Mouse (Mus musculus): Measurements from ENCODE around the gene Ypel2. TPM values are rescaled to one million over a fixed set of nuclear protein-coding genes. Genes with fewer than 3 reads are reported as not detected.

The Ypel2 gene
- polyA plus RNA-seq, 1 experiment, result not detected

GRCm38 (mm10) chr11:86971057-86971753 is 22.3 kb downstream of the Ypel2 start:
- no peak overlapping the region for H3K4me3 ChIP-seq (ENCODE audit: insufficient read depth, low read depth, low read length)
- no peak overlapping the region for H3K27ac ChIP-seq (ENCODE audit: insufficient read depth, low read depth, low read length)
- WGBS, result 61% methylated on average over 7 of the region's 7 CpGs
- peaks cover 31% of the 10 kb centered on the region for H3K4me1 ChIP-seq (ENCODE audit: control insufficient read depth, insufficient read depth, low read length)
- TF ChIP-seq POLR2A (IDR thresholded peaks at IDR 0.05; ENCODE audit: insufficient read depth, low read depth, low read length) (no peak), CTCF (IDR thresholded peaks at IDR 0.05; ENCODE audit: insufficient read depth, low read depth, low read length) (no peak)

GRCm38 (mm10) chr11:86969041-86969821 is 24.3 kb downstream of the Ypel2 start:
- TF ChIP-seq POLR2A (IDR thresholded peaks at IDR 0.05; ENCODE audit: insufficient read depth, low read depth, low read length), result no peak
- TF ChIP-seq CTCF (IDR thresholded peaks at IDR 0.05; ENCODE audit: insufficient read depth, low read depth, low read length), result no peak
- no peak overlapping the region for H3K4me3 ChIP-seq (ENCODE audit: insufficient read depth, low read depth, low read length)
- H3K4me1 ChIP-seq (ENCODE audit: control insufficient read depth, insufficient read depth, low read length), result peaks cover 25% of the 10 kb centered on the region
- no peak overlapping the region for H3K27ac ChIP-seq (ENCODE audit: insufficient read depth, low read depth, low read length)
- 61% methylated on average over 13 of the region's 13 CpGs for WGBS

DNA sequence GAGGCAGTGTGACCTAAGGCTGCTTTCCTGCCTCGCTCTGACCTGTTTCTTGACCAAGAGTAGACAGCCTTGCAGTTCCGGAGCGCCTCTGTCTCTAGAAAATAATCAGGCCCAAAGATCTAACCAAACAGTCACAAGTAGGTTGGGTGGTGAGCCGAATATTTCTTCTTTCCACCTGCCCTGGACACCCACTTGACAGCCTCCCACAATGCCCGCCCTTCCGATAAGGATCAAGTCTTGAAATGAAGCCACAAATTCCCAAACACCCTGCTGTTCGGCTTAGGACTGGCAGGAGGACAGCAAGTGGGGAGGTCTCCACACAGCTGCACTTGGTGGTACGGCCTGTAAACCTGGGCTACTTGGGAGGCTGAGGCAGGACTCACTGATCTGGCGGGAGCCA is 26.0 kb downstream of the Ypel2 start:
- Histone ChIP-seq H3K27ac (ENCODE audit: insufficient read depth, low read depth, low read length) (no peak overlapping the region), H3K4me1 (ENCODE audit: control insufficient read depth, insufficient read depth, low read length) (peaks cover 27% of the 10 kb centered on the region), H3K4me3 (ENCODE audit: insufficient read depth, low read depth, low read length) (no peak overlapping the region)
- TF ChIP-seq CTCF (IDR thresholded peaks at IDR 0.05; ENCODE audit: insufficient read depth, low read depth, low read length) (no peak), POLR2A (IDR thresholded peaks at IDR 0.05; ENCODE audit: insufficient read depth, low read depth, low read length) (no peak)
- WGBS, result 88% methylated on average over 9 of the region's 9 CpGs

- no peak overlapping the region for H3K4me3 ChIP-seq (ENCODE audit: insufficient read depth, low read depth, low read length)
- WGBS, result 87% methylated on average over 3 of the region's 3 CpGs
- peaks cover 35% of the 10 kb centered on the region for H3K4me1 ChIP-seq (ENCODE audit: control insufficient read depth, insufficient read depth, low read length)
- TF ChIP-seq CTCF (IDR thresholded peaks at IDR 0.05; ENCODE audit: insufficient read depth, low read depth, low read length) (no peak), POLR2A (IDR thresholded peaks at IDR 0.05; ENCODE audit: insufficient read depth, low read depth, low read length) (no peak)
- no peak overlapping the region for H3K27ac ChIP-seq (ENCODE audit: insufficient read depth, low read depth, low read length)
Measured at GRCm38 (mm10) chr11:86966696-86967095, 26.8 kb downstream of the Ypel2 start.

GRCm38 (mm10) chr11:86965079-86965478 is 28.4 kb downstream of the Ypel2 start:
- H3K27ac ChIP-seq (ENCODE audit: insufficient read depth, low read depth, low read length), result no peak overlapping the region
- peaks cover 39% of the 10 kb centered on the region for H3K4me1 ChIP-seq (ENCODE audit: control insufficient read depth, insufficient read depth, low read length)
- no peak for TF ChIP-seq POLR2A (IDR thresholded peaks at IDR 0.05; ENCODE audit: insufficient read depth, low read depth, low read length)
- no peak for TF ChIP-seq CTCF (IDR thresholded peaks at IDR 0.05; ENCODE audit: insufficient read depth, low read depth, low read length)
- no peak overlapping the region for H3K4me3 ChIP-seq (ENCODE audit: insufficient read depth, low read depth, low read length)
- 95% methylated on average over 5 of the region's 5 CpGs for WGBS

DNA sequence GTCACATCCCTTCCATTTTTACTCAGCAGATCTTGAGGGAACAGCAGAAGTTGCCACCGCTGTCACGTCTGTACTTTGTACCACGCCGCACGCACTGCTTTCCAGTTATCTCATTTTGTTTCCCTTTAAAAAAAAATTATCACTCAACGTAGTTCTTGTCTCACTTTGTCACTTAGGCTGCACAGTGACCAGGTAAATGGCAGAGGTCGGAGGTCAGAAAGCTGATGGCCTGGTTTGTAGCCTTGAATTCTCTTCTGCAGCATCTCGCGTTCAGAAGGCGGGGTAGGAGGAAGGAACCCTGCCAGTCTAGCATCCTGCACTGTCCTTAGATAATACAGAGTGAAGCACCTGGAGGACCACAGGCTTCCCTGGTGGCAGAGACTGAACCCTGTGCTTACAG is 29.8 kb downstream of the Ypel2 start:
- Histone ChIP-seq H3K4me1 (ENCODE audit: control insufficient read depth, insufficient read depth, low read length) (peaks cover 36% of the 10 kb centered on the region), H3K27ac (ENCODE audit: insufficient read depth, low read depth, low read length) (no peak overlapping the region), H3K4me3 (ENCODE audit: insufficient read depth, low read depth, low read length) (no peak overlapping the region)
- WGBS, result 89% methylated on average over 10 of the region's 10 CpGs
- no peak for TF ChIP-seq POLR2A (IDR thresholded peaks at IDR 0.05; ENCODE audit: insufficient read depth, low read depth, low read length)
- no peak for TF ChIP-seq CTCF (IDR thresholded peaks at IDR 0.05; ENCODE audit: insufficient read depth, low read depth, low read length)

GRCm38 (mm10) chr11:86963027-86963426 is 30.5 kb downstream of the Ypel2 start:
- WGBS, result 79% methylated on average over 1 of the region's 1 CpGs
- no peak for TF ChIP-seq POLR2A (IDR thresholded peaks at IDR 0.05; ENCODE audit: insufficient read depth, low read depth, low read length)
- no peak for TF ChIP-seq CTCF (IDR thresholded peaks at IDR 0.05; ENCODE audit: insufficient read depth, low read depth, low read length)
- Histone ChIP-seq H3K4me1 (ENCODE audit: control insufficient read depth, insufficient read depth, low read length) (peaks cover 39% of the 10 kb centered on the region), H3K27ac (ENCODE audit: insufficient read depth, low read depth, low read length) (peak overlapping the region; percentile 75), H3K4me3 (ENCODE audit: insufficient read depth, low read depth, low read length) (no peak overlapping the region)

- no peak overlapping the region for H3K4me3 ChIP-seq (ENCODE audit: insufficient read depth, low read depth, low read length)
- no peak for TF ChIP-seq POLR2A (IDR thresholded peaks at IDR 0.05; ENCODE audit: insufficient read depth, low read depth, low read length)
- no peak for TF ChIP-seq CTCF (IDR thresholded peaks at IDR 0.05; ENCODE audit: insufficient read depth, low read depth, low read length)
- WGBS, result 67% methylated on average over 2 of the region's 2 CpGs
- H3K27ac ChIP-seq (ENCODE audit: insufficient read depth, low read depth, low read length), result peak overlapping the region; percentile 75
- H3K4me1 ChIP-seq (ENCODE audit: control insufficient read depth, insufficient read depth, low read length), result peaks cover 43% of the 10 kb centered on the region
Measured at GRCm38 (mm10) chr11:86962362-86962761, 31.1 kb downstream of the Ypel2 start.

All from olfactory bulb, adult 2 months (tissue).